Mouse (Mus musculus) stomach, embryonic 16.5 days (tissue): ENCODE results near the gene Pld5. TPM values are rescaled to one million over a fixed set of nuclear protein-coding genes. Genes with fewer than 3 reads are reported as not detected.

Experiments
- ATAC-seq: fragments of 200-750 bp; cut with Nextera tagmentation; 2 replicates; pipeline ENCODE4 v1.8.0; 2017; ENCODE audit warnings: moderate number of reproducible peaks, moderate TSS enrichment; ENCODE audit not compliant: insufficient read depth, low FRiP score
- H3K27ac ChIP-seq: fragments of 300-500 bp; sonication (generic); 2 replicates; pipeline ENCODE4 v1.5.1; 2014; ENCODE audit warnings: low read length
- H3K27me3 ChIP-seq: fragments of 300-500 bp; sonication (generic); 2 replicates; pipeline ENCODE4 v1.6.1; 2014; ENCODE audit warnings: low read length, control low read depth, mixed read lengths; ENCODE audit not compliant: control insufficient read depth, insufficient read depth
- H3K36me3 ChIP-seq: fragments of 300-500 bp; sonication (generic); 2 replicates; pipeline ENCODE4 v1.6.1; 2014; ENCODE audit warnings: low read length; ENCODE audit not compliant: control insufficient read depth, insufficient read depth
- H3K4me1 ChIP-seq: fragments of 300-500 bp; sonication (generic); 2 replicates; pipeline ENCODE4 v1.6.1; 2014; ENCODE audit warnings: low read length, control low read depth, mixed read lengths; ENCODE audit not compliant: control insufficient read depth, insufficient read depth
- H3K4me2 ChIP-seq: fragments of 300-500 bp; sonication (generic); 2 replicates; pipeline ENCODE4 v1.6.1; 2014; ENCODE audit warnings: low read depth, low read length, mixed read lengths
- H3K4me3 ChIP-seq: fragments of 300-500 bp; sonication (generic); replicated peaks from 2 replicates; pipeline ENCODE4 v1.5.1; 2014; ENCODE audit warnings: mild to moderate bottlenecking, low read length
- H3K9ac ChIP-seq: fragments of 300-500 bp; sonication (generic); 2 replicates; pipeline ENCODE4 v1.6.1; 2014; ENCODE audit warnings: low read length
- H3K9me3 ChIP-seq: fragments of 300-500 bp; sonication (generic); replicated peaks from 2 replicates; pipeline ENCODE4 v1.6.1; 2016; ENCODE audit warnings: low read length, control low read depth; ENCODE audit not compliant: control insufficient read depth
- WGBS: fragments of 180-500 bp; shearing (Covaris S2); extraction: QIAGEN DNeasy Blood & Tissue Kit; methylation state at CpG from one replicate; pipeline ENCODE4 v1.1.7; 2014; 5-methylcytosine and 5-hydroxymethylcytosine counted together
- polyA plus RNA-seq: library from polyadenylated mRNA; unstranded; fragments of >200 nt; fragmentation: Nextera tagmentation; extraction: Ambion mirVana; gene quantifications from 2 replicates; pipeline ENCODE4 v1.2.1, GENCODE M21; 2015

Pld5 gene
- polyA plus RNA-seq, 1 experiment from 2014 or later = 0.52 TPM

DNA sequence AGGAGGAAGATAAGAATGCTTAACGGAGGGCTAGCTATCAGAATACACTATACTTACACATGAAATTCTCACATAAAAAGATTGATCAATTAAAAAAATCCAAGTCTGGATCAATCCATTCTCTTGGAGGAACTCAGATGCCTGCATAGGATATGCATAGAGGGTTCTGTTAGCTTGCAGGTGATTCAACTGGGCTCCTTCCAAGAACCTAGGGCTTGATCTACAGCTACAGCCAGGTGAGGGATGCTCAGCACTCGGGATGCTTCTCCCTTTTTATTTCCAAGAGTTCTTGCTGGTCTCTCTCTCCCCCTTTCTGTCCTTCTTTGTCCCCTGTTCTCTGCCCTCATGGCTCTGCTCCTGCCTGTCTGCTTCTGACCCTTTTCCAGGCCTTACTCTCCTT is 80.4 kb downstream of the Pld5 start:
- H3K9ac ChIP-seq = no peak overlapping the region
- H3K4me1 ChIP-seq = no peaks in the 10 kb centered on the region
- no peaks in the 10 kb centered on the region for H3K9me3 ChIP-seq
- no peak overlapping the region for H3K4me2 ChIP-seq
- ATAC-seq = no peak
- no peaks in the 10 kb centered on the region for H3K27me3 ChIP-seq
- H3K4me3 ChIP-seq = no peak overlapping the region
- H3K27ac ChIP-seq = no peak overlapping the region
- 73% methylated on average over 2 of the region's 2 CpGs for WGBS
- H3K36me3 ChIP-seq = no peaks in the 10 kb centered on the region

DNA sequence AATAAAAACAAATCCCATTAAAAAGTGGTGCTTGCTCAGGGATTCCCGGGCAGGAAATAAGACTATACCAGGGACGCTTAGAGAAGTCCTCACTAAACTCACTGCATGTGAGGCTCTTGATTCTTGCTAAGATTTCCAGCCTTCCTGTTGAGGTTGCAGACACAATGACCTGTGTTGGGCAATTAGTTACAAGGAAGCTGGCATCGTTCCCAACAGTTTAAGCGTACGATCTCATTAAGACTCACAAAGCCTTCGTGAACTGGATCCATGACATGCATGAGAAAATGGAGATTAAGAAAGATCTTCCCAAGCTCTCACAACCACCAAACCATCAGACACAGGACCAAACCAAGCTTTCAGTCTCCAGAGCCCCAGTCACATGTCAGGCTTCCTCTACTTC is 91.1 kb downstream of the Pld5 start:
- Histone ChIP-seq H3K4me1 (no peaks in the 10 kb centered on the region), H3K27ac (no peak overlapping the region), H3K4me2 (no peak overlapping the region), H3K9me3 (no peaks in the 10 kb centered on the region), H3K9ac (no peak overlapping the region), H3K27me3 (no peaks in the 10 kb centered on the region), H3K36me3 (no peaks in the 10 kb centered on the region), H3K4me3 (no peak overlapping the region)
- ATAC-seq = no peak
- WGBS = 77% methylated on average over 6 of the region's 6 CpGs

DNA sequence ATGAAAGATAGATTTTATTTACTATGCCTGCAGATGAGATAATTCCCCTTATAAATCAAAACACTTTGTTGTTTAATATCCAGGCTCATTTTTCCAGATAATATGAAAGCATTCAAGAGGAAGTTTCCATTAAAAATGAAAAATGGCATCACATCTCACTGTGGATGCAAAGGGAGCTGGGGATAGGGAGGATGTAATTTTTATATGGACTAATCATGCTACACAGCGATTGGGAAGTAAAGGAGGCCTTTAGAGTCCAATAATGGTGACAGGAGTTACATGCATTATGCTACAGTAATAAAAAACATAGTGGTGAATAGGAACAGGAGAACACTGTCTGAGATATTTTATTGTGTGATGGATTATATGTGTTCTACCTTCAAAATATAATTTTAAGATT is 100.1 kb downstream of the Pld5 start:
- ATAC-seq = no peak
- Histone ChIP-seq H3K36me3 (no peaks in the 10 kb centered on the region), H3K27ac (no peak overlapping the region), H3K4me2 (no peak overlapping the region), H3K9ac (no peak overlapping the region), H3K4me3 (no peak overlapping the region), H3K9me3 (no peaks in the 10 kb centered on the region), H3K27me3 (no peaks in the 10 kb centered on the region), H3K4me1 (no peaks in the 10 kb centered on the region)
- WGBS = 69% methylated on average over 1 of the region's 1 CpGs

DNA sequence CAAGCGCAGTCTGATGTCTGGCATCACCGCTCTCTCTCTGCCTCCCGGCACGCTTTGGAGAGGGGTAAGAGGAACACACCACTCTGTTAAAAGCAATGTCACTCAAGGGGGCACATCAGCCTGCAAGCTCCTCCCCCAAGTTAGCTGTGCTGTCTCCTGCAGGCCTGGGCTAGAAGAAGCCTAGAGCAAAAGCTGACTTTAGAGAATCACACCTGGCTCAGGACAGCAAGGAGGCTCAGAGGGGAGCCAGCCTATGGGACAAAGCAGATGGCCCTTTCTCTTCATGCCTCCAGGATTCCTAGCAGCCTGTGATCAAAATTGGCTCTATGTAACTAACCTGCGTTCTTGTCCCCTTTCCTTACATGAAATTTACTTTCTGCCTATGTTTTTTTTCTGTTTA is 107.3 kb downstream of the Pld5 start:
- no peaks in the 10 kb centered on the region for H3K36me3 ChIP-seq
- H3K4me3 ChIP-seq = no peak overlapping the region
- no peaks in the 10 kb centered on the region for H3K27me3 ChIP-seq
- no peaks in the 10 kb centered on the region for H3K9me3 ChIP-seq
- no peaks in the 10 kb centered on the region for H3K4me1 ChIP-seq
- no peak overlapping the region for H3K4me2 ChIP-seq
- no peak for ATAC-seq
- 61% methylated on average over 5 of the region's 5 CpGs for WGBS
- H3K27ac ChIP-seq = no peak overlapping the region
- no peak overlapping the region for H3K9ac ChIP-seq

DNA sequence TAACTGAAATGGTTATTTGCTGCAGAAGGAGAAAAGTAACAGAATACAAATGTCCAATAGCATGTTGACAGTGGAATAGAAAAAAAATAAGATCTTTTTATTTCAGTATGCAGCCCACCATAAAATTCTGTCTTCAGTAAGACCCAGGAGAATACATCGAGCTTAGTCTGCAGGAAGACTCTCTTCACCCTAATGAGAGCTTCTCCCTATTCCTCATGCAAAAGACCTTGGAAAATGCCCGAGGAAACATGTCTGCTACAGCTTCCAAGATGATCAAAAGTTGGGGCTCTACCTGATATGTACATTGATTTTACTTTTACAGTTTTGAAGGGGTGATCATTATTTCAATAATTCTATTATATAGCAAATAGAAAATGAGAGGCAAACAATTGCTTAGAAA is 108.0 kb downstream of the Pld5 start:
- Histone ChIP-seq H3K4me3 (no peak overlapping the region), H3K4me2 (no peak overlapping the region), H3K36me3 (no peaks in the 10 kb centered on the region), H3K9me3 (no peaks in the 10 kb centered on the region), H3K27me3 (no peaks in the 10 kb centered on the region), H3K27ac (no peak overlapping the region), H3K4me1 (no peaks in the 10 kb centered on the region), H3K9ac (no peak overlapping the region)
- ATAC-seq = no peak
- 76% methylated on average over 2 of the region's 2 CpGs for WGBS

DNA sequence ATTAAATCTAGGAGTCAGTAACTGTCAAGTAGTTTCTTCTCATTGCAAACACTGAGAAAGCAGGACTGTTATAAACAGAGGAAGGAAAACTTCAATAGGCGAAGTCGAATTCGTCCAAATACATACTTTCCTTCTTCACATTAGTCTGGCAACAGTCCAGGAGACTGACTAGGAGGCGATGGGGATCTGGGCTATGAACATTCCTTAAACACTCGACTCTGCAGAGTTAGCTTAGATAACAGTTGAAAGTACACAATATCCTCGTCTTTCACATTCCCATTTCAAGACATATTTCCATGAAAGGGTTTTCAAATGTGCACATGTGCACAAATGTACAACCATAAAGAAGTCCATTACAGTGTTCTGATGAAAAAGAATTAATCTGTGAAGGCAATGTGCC is 129.8 kb downstream of the Pld5 start:
- H3K9me3 ChIP-seq = peaks cover 3% of the 10 kb centered on the region; the same call in 1 of the 2 replicates
- no peaks in the 10 kb centered on the region for H3K4me1 ChIP-seq
- no peak overlapping the region for H3K27ac ChIP-seq
- no peaks in the 10 kb centered on the region for H3K27me3 ChIP-seq
- H3K4me3 ChIP-seq = no peak overlapping the region
- no peak overlapping the region for H3K9ac ChIP-seq
- H3K36me3 ChIP-seq = no peaks in the 10 kb centered on the region
- H3K4me2 ChIP-seq = no peak overlapping the region
- WGBS = 21% methylated on average over 6 of the region's 6 CpGs
- ATAC-seq = no peak

DNA sequence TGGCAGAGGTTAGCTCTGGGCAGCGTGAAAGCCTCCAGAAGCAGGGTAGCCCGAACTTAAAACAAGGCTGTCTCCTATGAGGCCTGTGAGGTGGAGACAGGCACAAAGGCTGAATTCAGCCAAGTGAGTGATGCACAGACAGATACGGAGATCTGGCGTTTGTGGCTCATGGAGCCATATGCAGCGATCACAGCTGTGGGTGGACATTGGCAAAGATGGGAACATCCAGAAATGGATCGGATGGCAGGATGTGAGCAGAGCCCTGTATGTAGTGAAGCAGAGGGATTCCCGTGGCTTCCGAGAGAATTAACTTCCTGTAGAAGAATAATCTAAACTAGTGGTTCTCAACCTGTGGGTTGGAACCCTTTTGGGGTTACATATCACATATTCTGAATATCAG is 140.7 kb downstream of the Pld5 start:
- H3K4me3 ChIP-seq = no peak overlapping the region
- H3K27me3 ChIP-seq = no peaks in the 10 kb centered on the region
- H3K36me3 ChIP-seq = no peaks in the 10 kb centered on the region
- H3K4me1 ChIP-seq = no peaks in the 10 kb centered on the region
- no peak for ATAC-seq
- WGBS = 84% methylated on average over 8 of the region's 8 CpGs
- H3K9ac ChIP-seq = no peak overlapping the region
- H3K9me3 ChIP-seq = no peaks in the 10 kb centered on the region
- H3K27ac ChIP-seq = no peak overlapping the region
- H3K4me2 ChIP-seq = no peak overlapping the region

DNA sequence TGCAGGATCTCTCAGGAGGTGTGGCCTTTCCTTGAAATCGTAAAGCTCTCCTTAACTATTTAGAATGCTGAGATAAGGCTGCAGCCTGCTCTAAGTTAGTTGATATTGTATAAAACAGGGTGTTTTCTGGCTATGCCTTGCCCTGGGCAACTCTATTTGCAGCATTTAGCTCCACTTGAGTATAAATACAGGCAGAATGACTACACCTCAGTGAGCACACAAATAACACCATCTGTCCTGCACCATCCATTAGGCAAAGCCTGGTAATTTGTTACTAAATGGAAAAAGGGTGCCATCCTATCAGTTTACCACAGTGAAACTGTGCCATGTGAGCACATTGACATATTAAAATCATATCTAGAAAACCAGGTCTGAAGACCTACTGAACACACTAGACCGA is 149.3 kb downstream of the Pld5 start:
- Histone ChIP-seq H3K36me3 (no peaks in the 10 kb centered on the region), H3K4me3 (no peak overlapping the region), H3K9me3 (no peaks in the 10 kb centered on the region), H3K4me2 (no peak overlapping the region), H3K4me1 (no peaks in the 10 kb centered on the region), H3K27ac (no peak overlapping the region), H3K27me3 (no peaks in the 10 kb centered on the region), H3K9ac (no peak overlapping the region)
- 52% methylated on average over 2 of the region's 2 CpGs for whole genome bisulfite sequencing
- ATAC-seq = no peak

DNA sequence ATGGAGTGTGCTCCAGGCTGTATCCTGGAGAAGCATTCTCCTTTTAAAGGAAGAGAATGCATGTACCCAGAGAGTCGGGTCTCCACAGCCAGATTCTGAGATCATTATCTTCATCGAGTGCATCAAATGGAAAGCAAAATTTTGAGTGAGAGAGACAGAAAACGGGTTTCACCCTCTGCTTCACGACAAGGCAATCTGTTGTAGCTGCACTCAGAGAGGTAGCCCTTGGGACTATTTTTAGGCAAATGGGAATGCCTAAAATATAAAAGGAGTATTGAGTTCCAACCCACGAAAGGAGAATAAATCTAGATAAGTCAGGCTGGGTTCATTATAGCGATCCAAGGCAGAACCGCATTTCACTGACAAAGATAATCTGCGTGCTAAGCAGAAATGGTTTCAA is 150.7 kb downstream of the Pld5 start:
- Histone ChIP-seq H3K9me3 (no peaks in the 10 kb centered on the region), H3K27me3 (no peaks in the 10 kb centered on the region), H3K36me3 (no peaks in the 10 kb centered on the region), H3K9ac (no peak overlapping the region), H3K4me2 (no peak overlapping the region), H3K4me3 (no peak overlapping the region), H3K27ac (no peak overlapping the region), H3K4me1 (no peaks in the 10 kb centered on the region)
- no peak for ATAC-seq
- WGBS = 68% methylated on average over 8 of the region's 8 CpGs

DNA sequence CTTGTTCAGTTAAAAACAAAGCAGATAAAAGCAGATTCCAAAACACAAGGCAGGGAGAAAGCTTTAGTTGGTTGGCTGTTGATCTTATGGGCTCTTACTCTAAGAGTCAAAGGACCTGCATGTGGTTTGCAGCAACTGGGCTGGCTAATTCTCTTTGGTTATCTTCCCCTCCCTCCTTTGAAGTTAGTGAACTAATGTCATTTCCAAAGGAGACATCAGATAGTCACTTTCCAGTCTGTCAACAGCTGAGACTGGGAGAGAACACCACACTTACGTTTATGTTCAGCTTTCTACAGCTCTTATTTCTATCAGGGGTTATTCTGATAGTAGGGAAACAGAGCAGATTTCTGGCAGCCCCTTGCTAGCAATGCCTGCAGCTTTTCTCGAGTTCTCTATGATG is 151.3 kb downstream of the Pld5 start:
- Histone ChIP-seq H3K9ac (no peak overlapping the region), H3K4me2 (no peak overlapping the region), H3K4me3 (no peak overlapping the region), H3K27ac (no peak overlapping the region), H3K27me3 (no peaks in the 10 kb centered on the region), H3K9me3 (no peaks in the 10 kb centered on the region), H3K36me3 (no peaks in the 10 kb centered on the region), H3K4me1 (no peaks in the 10 kb centered on the region)
- ATAC-seq = no peak
- WGBS = 40% methylated on average over 2 of the region's 2 CpGs
